Mouse (Mus musculus): ENCODE data around the gene Ssh1.

Ssh1 gene

DNA sequence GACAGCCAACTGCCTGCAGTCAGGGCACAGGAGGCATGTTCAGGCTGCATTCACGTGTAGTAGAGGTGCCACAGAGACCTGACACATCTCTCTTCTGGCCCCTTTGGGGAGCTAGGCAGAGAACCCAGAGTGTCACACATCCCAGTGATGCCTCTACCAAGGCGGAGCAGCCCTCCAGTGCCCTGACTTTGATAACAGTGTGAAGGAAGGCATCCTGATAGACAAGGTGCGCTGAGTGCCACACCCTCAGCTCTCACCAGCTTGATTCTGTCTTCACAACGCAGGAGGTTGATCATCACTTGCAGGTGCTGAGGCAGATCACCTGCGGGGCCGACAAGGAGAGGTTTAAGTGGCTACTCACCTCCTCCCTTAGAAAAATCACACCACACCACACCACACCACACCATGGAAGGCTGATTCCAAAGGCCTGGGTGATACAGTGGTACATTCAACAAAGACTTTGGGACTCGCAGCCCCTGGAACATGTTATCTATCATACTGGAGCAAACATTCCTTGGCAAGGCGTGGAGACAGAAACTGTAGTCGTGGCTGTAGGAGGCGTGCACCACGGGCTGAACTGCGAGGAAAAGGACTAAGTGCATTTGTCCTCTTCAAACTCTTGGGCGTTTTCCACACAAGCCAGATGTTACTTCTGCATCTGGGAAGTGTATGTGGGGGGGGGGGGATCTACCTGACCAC, 27.1 kb downstream of the Ssh1 start:
- in situ Hi-C loops (cut with MseI, MboI), result no loop called here

DNA sequence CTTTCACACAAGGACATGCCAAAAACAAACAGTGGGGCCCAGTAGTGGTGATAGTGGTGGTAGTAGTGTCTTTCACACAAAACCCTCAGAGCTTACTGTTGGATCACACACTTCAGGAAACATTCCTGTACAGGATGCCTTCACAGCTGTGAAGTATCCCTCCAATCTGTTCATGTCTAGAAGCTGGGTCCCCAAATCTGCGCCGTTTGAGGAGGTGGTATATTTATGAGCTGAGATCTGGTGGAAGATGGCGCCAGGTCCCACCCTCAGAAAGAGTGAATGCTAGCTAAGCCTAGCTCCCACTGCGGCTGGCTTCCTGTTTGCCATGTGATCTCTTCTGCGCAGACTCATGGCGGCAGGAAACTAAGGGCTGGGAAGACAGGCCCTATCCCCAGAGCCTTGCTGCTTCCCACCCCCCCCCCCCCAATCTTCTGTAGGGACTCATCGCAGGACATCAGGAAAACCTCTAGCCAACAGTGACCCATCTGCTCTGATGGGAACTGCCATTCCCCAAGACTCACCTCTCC, 28.0 kb downstream of the Ssh1 start:
- in situ Hi-C loops (cut with MseI, MboI), result no loop called here

DNA sequence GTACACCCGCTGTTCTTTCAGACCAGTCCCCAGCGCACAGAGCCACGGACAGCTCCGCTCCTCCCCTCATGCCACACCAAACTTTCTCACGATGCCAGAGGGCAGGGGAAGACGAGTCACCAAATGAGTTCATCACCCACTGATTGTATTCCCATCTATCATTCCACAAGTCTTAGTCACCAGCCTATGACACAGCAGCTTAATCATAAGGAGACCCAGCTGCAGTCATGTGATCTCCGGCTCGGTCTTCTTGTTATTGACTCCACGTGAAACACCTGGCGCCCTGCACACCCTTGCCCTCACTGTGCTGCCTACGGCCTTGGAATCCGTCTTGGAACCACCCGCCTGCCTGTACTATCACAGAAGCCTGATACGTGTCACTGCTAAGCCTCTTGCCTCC, 28.7 kb downstream of the Ssh1 start:
- in situ Hi-C loops (cut with MseI, MboI), result no loop called here

DNA sequence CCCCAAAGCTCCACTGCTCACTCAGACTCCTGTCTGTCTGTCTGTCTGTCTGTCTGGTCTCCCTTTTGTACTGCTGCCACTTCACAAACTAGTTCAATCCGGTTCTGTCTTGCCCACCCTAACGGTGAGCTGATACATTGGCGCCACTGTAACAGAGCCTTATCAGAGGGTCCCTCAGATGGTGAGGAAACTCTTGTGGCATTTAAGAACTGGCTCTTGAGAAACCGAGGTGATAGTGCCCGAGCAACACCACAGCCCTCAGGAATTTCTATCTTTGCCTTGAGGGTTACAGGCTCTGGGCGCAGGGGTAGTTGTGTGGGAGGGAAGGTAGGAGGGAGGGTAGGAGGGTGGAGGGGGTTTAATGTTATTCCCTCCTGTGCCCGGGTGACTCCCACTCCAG, 31.9 kb downstream of the Ssh1 start:
- in situ Hi-C loops (cut with MseI, MboI), result no loop called here

DNA sequence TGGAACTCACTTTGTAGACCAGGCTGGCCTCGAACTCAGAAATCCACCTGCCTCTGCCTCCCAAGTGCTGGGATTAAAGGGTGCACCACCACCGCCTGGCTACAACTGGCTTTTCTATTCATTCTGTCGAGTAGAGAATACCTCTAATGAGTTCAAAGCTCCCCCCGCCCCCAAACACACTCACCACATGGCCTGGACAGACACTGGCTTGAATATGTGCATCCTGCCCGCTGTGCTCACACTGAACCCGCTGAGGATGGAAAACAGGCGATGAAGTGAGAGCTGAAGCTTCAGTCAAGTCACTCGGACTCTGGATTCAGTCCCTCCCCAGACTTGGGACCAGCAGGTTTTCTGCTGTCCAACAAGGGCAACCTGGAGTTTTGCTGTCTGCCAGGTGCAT, 33.3 kb downstream of the Ssh1 start:
- in situ Hi-C loops (cut with MseI, MboI), result no loop called here

DNA sequence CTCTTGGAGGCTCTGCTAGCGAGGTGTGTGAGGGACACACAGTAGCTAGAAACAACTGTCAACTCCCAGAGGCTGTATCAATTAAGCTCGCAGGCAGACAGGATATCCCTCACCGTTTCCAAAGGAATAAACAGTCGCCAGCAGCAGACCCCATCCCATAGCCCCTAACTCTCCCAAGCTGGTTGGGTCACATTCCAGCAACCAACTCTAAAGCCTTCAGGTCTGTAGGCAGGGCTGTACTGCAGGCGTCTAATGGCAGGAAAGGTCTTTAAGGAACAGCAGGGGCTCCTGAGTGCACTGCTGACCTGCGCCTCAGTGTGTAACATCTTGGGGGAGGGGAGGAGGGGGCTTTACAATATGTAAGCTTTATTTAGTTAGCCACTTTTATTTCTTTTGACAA, 34.7 kb downstream of the Ssh1 start:
- in situ Hi-C loops (cut with MseI, MboI), result loop anchor here (5.0 kb wide), 1 partner anchor 88 kb away; no protein-coding TSS in a partner anchor

DNA sequence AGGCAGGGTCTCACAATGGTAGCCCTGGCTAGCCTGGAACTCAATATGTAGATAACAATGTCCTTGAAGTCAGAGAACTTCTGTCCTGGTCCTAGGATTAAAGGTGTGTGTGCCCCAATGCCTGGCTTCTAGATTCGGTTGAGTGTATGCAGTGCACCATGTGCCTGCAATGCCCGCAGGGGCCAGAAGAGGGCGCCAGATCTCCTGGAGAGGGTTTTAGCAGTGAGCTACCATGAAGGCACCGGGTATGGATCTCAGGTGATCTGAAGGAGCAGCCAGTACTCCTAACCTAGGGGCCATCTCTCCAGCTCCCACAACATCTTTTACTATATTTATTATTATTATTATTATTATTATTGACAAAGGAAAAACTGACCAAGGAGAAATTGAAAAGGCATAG, 37.2 kb downstream of the Ssh1 start:
- in situ Hi-C loops (cut with MseI, MboI), result loop anchor here (5.0 kb wide), 1 partner anchor 91 kb away; no protein-coding TSS in a partner anchor

DNA sequence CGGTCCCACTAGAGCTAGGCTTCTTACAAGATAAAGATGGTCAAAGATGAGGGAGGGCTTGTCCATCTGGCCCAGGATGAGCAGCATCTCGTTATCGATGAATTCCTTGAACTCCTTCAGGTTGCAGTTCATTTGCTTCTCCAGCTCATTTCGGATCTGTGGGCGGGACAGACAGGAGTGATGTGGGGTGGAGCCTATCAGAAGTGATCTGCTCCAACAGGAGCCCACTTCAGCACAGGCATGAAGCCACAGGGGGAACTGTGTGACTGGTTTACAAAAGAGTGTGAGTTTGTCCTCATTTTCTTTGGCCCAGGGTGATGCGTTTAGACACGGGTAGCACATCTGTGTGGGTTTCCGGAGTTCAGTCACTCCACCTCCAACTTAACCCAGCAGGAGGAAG, 38.0 kb downstream of the Ssh1 start:
- in situ Hi-C loops (cut with MseI, MboI), result loop anchor here (5.0 kb wide), 1 partner anchor 92 kb away; no protein-coding TSS in a partner anchor

DNA sequence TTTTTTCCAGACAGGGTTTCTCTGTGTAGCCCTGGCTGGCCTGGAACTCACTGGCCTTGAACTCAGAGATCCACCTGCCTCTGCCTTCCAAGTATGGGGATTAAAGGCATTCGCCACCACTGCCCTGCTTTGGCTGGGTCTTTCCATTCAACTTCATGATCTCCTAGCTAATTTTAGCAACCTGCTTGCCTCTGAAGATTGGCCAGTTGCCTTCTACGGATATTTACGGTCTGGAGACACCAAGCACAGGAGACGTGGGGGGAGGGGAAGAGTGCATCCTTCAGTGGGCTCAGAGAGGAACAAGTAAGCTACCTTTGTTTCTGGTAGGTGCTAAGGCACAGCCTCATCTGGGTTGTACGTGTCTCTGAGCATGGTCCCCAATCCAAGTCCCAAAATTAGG, 38.4 kb downstream of the Ssh1 start:
- in situ Hi-C loops (cut with MseI, MboI), result loop anchor here (5.0 kb wide), 1 partner anchor 92 kb away; no protein-coding TSS in a partner anchor

DNA sequence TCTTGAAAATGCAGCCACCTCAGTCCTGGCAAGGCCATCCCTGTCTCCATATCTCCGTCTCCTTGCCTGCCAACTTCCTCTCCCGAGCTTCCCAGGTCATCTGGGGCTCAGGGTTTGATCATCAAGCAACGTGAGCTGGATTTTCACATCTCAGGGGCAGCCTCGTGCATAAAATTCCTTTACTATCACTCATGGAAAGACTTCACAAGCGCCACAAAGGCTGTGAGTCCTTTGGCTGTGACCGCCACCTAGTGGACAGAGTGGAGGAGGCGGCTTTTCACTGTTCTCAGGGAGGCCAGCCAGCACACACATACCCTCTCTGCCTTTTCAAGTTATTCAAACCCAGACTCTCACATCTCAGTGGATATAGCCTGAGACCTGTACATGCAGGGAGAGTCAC, 39.3 kb downstream of the Ssh1 start:
- in situ Hi-C loops (cut with MseI, MboI), result no loop called here

DNA sequence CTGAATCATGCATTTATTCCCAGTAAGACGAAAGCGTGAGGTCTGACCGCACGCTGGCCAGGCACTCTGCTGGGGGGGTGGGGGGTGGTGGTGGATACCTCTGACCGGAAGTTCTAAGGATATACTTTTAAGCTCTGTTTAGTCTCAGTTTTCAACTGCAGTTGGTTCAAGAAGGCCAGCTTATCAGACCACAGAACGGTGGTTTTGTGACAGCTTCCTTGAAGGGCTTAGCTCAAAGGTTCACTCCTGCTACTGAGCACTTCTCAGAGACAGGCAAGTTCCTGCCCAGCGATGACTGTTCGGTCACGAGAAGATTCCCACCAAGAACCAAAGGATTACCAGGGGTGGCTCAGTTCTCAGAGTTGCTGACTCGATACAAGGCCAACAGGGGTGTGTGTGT, 41.2 kb downstream of the Ssh1 start:
- in situ Hi-C loops (cut with MseI, MboI), result no loop called here

DNA sequence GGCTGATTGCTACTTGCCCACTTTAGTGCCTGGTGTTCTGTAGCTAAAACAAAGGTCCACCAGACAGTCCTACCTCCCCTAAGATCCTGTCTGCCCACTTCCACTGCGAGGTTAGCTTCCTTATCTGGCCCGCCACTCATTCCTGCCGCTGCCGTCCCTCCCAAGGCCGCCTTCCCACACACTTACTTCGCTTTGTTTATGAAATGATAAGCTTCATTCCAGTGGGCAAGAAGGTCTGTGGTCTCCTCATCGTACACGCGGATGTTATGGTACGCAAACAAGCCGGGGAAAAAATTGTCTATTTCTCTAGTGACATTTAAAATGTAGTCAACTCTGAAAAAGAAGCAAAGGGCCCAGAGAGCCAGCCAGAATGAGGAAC, 42.0 kb downstream of the Ssh1 start:
- in situ Hi-C loops (cut with MseI, MboI), result no loop called here

DNA sequence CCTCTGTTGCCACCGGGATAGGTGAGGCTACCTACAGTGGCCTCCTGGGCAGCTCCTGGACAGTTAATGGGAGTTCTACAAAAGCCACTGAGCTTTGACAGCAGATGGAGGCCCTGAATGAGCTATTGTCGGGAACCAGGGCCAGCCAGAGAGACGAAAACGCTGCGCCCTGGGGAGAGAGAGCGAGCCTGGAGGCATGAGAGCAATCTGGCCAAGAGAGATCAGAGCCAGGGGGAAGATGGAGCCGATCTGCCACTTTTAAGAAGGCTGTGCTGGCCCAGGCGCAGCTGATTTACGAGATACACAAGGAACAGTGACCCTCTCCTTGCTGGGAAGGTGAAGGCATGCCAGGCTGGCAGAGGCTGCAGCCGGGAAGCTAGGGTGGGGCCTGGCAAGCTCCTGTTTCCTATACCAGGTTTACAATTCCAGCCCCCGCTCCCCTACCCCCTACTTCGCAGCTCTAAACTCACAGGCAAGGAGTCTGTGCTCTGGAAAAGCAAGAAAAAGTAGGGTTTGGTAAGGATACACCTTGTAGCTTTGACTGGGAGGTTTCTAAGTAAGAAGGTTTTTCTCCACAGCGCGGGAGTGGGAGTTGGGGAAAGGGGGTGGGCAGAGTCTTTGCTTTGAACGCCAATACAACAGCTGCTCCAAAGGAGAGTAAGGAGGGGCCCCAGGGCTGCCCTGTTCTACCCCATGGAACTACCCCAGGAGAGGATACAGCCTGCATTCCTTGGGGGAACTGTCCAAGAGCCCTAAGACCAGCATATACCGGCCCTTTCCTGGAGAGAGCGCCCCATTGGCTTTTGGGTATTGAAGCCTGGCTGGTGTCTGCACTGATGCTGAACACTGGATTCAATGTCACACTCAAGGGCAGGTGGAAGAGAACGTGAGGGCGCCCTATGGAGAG, 42.7 kb downstream of the Ssh1 start:
- in situ Hi-C loops (cut with MseI, MboI), result no loop called here

DNA sequence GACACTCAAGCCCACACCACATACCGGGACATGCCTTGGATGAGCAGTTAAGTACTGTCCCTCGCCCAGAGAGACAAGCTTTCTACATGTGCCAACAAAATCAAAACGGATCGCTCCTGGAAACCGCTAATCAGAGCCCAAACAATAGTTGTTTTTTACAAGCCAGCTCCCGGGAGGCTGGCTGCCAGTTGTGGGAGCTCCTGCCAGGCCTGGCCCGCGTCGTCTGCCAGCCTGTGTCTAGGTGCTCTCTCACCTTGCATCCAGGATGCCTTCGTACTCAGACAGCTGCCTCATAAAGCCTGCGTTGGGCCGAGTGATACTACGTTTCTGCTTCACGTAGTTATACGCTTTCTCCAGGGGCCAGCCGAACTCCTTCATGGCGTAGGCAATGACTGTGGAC, 43.6 kb downstream of the Ssh1 start:
- in situ Hi-C loops (cut with MseI, MboI), result no loop called here

DNA sequence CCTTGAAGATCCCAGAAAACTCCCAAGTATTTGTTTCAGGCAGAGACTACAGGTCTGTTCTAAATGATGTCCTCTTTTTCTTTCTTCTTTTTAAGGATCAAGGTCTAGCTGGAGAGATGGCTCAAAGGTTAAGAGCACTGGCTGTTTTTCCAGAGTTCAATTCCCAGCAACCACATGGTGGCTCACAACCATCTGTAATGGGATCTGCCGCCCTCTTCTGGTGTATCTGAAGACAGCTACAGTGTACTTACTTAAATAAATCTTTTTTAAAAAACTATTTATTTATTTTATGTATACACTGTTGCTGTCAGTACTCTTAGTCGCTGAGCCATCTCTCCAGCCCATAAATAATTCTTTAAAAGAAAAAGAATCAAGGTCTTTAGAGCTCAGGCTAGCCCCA, 46.4 kb downstream of the Ssh1 start:
- in situ Hi-C loops (cut with MseI, MboI), result no loop called here

DNA sequence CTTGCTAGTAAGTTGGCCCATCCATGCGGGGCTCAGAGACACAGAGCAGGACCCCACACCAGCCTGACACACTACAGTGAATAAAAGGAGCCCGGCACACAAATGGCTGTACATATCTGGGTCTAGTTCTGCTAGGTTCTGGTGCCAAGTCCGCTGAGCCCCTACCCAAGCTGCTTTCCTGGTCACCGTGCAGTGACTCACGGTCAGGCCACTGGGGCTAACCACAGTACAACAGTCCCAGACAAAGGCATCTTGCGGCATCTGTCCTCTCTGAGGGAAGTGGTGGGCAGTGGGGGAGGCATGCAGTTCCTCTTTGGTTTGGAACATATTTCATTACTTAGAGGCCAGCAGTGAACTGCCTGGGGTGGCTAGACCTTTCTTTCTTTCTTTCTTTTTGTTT, 48.6 kb downstream of the Ssh1 start:
- in situ Hi-C loops (cut with MseI, MboI), result no loop called here

DNA sequence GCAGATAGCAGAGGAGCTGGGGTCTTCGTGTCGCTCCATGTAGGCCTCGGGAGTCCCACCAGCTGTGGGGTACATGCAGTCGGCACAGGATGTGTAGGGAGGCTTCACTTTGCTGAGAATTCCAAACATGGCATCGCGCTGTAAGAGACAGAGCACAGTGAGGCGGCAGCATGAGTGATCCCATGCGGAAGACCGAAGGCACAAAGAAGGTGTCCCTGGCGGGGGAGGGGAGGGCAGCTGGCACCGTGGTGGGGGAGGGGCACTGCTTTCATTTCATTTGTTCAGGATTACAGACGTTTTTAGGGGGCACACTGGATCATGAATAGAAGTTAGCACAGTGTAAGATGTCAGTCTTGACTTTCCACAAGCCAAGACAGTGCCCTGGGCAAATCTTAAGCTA, 50.4 kb downstream of the Ssh1 start:
- in situ Hi-C loops (cut with MseI, MboI), result no loop called here

DNA sequence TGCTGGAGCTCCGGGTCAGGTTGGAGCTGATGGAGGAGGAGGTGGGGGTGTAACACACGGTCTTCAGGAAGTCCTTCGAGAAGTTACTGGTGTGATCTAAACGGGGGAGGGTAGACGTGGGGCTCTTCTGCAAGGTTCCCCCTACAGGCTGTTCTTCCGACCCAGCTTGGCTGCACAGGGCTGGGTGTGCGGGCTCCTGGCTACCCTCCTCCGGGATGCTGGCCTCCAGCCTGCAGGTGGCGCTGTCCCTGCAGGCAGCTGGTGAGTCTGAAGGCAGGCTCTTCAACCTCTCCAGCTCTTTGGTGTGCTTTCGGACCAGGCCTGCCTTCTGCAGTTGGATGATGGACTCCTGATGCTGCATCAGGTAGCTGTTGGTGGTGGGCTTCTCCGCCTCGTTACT, 51.1 kb downstream of the Ssh1 start:
- in situ Hi-C loops (cut with MseI, MboI), result no loop called here

DNA sequence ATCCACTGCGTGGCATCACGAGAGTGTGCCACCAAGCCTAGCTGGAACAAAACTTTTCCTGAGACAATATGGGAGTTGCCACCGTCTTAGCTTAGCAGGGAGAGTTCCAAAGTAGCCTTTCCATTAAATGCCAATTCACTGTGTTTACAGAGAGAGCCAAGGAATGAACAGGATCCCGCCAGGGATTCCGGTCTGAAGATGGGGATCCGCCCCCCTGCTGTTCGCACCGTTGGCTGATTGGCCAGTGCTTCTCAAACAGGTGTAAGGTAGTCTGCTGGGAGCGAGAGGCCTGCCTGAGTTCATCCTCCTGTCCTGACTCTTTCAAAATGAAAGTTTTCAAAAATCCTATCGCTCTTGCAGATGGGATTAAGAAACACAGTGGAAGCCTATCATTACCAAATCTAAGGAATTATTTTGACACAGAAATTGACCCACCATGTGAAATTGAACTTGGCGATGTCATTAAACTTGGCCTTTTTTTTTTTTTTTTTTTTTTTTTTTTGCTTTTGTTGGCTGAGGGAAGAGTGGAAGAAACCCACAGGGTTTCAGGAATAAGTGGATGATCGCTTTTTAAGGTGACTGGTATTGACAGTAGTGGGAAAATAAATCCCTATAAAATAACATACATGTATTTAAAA, 54.3 kb downstream of the Ssh1 start:
- in situ Hi-C loops (cut with MseI, MboI), result loop anchor here in 1 of 2 experiments (10.0 kb wide), 1 partner anchor 85 kb away; no protein-coding TSS in a partner anchor

DNA sequence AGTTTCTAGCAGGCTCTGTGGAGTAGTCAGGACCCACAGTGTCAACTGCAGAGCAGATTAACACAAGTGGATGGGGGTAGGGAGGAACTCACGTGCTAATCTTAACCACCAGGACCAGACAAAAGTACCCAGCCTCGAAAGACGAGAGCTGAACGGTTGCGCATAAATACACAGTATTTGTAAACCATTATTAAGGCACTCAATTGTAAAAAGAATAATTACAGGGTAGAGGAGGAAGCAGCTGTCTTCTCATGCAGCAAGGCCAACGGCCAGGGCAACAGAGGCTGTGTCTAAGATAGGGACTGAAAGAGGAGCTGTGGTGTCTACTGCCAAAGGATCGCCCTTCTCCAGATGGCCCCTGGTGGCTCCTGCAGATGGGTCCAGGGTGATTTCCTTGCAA, 56.0 kb downstream of the Ssh1 start:
- in situ Hi-C loops (cut with MseI, MboI), result loop anchor here in 1 of 2 experiments (10.0 kb wide), 1 partner anchor 83 kb away; no protein-coding TSS in a partner anchor

DNA sequence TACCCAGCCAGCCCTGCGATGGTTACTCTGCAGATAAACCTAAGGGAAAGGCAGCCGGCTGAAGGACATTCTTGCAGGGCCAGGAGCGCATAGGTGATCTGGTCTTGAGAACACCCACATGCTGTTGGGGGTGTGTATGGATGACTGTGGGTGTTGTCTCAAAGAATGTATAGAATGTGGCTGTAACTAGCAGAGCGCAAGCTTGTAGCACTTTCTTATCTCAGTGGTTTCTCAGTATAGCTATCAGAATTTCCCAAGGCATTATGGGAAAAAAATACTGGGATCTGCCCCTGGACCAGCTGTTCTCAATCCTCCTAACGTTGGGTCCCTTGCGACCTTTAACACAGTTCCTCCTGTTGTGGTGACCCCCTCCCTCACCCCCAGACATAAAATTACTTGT, 59.8 kb downstream of the Ssh1 start:
- in situ Hi-C loops (cut with MseI, MboI), result loop anchor here in 1 of 2 experiments (10.0 kb wide), 1 partner anchor 79 kb away; no protein-coding TSS in a partner anchor

DNA sequence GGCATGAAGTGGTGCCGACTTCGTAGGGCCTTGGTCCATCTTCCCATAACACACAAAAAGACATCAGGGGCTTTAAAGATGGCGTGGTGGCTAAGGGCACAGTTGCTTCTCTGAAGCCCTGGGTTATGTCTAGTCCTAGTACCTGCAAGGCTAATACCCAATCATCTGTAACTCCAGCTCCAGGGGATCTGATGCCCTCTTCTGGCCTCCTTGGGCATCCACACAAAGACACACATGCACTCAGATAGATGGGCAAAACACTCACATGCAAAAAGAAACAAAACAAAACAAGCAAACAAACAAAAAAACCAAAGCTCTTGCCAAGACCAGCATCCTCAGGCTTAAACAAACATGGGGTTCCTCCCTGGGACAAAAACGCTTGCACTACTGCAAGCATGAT, 60.2 kb downstream of the Ssh1 start:
- in situ Hi-C loops (cut with MseI, MboI), result loop anchor here in 1 of 2 experiments (10.0 kb wide), 1 partner anchor 79 kb away; no protein-coding TSS in a partner anchor
